Mouse (Mus musculus): Measurements from ENCODE around the gene Olfr772. TPM values are rescaled to one million over a fixed set of nuclear protein-coding genes. Genes with fewer than 3 reads are reported as not detected.
"Not testable (repeated sequence)": the region's sequence is repeated elsewhere in the genome, so short reads cannot be mapped to it uniquely, and the experiment has no call there.

Gene Olfr772
- not detected in 2 replicates for polyA plus RNA-seq (2015; fragmentation: Nextera tagmentation; extraction: Ambion mirVana)

GRCm38 (mm10) chr10:129177821-129178220 lies at the start of gene Olfr772:
Olfr772 (minus strand) TSS chr10:129177921.
- H3K36me3 ChIP-seq; H3K4me1 ChIP-seq (replicated peaks); DNase-seq; H3K4me3 ChIP-seq (replicated peaks); H3K27ac ChIP-seq; H3K9me3 ChIP-seq (replicated peaks); H3K27me3 ChIP-seq; H3K4me2 ChIP-seq; ATAC-seq (ENCODE audit: low read depth); H3K9ac ChIP-seq: not testable (repeated sequence)
- 48% methylated on average over 3 of the region's 4 CpGs for WGBS (ENCODE audit: insufficient replicate concordance)

- not testable (repeated sequence) for H3K27ac ChIP-seq; H3K9ac ChIP-seq; ATAC-seq (ENCODE audit: low read depth); H3K9me3 ChIP-seq (replicated peaks); H3K36me3 ChIP-seq; H3K4me1 ChIP-seq (replicated peaks); H3K27me3 ChIP-seq; H3K4me2 ChIP-seq; DNase-seq; H3K4me3 ChIP-seq (replicated peaks)
These were observed 9.6 kb upstream of the Olfr772 start, which contains the start of gene Olfr773 for GRCm38 (mm10) chr10:129187319-129187718. Olfr773 (minus strand) TSS chr10:129187419.

GRCm38 (mm10) chr10:129164651-129165050 lies 13.1 kb downstream of the Olfr772 start, which contains the start of gene Olfr771:
Olfr771 (minus strand) TSS chr10:129164751.
- Histone ChIP-seq H3K27ac (no peak within 1 kb of the TSS), H3K4me1 (replicated peaks) (no peaks in the 10 kb centered on the region), H3K4me2 (no peak within 1 kb of the TSS), H3K9me3 (replicated peaks) (no peaks in the 10 kb centered on the region), H3K27me3 (no peaks in the 10 kb centered on the region), H3K9ac (no peak within 1 kb of the TSS), H3K4me3 (replicated peaks) (no peak within 1 kb of the TSS), H3K36me3 (no peaks in the 10 kb centered on the region)
- DNase-seq (no peak), ATAC-seq (ENCODE audit: low read depth) (no peak)
- WGBS (ENCODE audit: insufficient replicate concordance): 58% methylated on average over 1 of the region's 1 CpGs

GRCm38 (mm10) chr10:129138898-129139297 lies 38.8 kb downstream of the Olfr772 start, which contains the start of gene Olfr770:
Olfr770 (minus strand) TSS chr10:129138998.
- Histone ChIP-seq H3K9me3 (replicated peaks) (no peaks in the 10 kb centered on the region), H3K27ac (no peak within 1 kb of the TSS), H3K4me3 (replicated peaks) (no peak within 1 kb of the TSS), H3K9ac (no peak within 1 kb of the TSS), H3K4me2 (no peak within 1 kb of the TSS), H3K4me1 (replicated peaks) (no peaks in the 10 kb centered on the region), H3K27me3 (no peaks in the 10 kb centered on the region), H3K36me3 (no peaks in the 10 kb centered on the region)
- DNase-seq (no peak), ATAC-seq (ENCODE audit: low read depth) (no peak)
- 68% methylated on average over 2 of the region's 2 CpGs for WGBS (ENCODE audit: insufficient replicate concordance)

Other genes starting within 250 kb of the Olfr772 start
- 0.12 and 0.41 TPM in 2 replicates for gene Itga7, start 244.1 kb downstream of the Olfr772 start, polyA plus RNA-seq (2015; fragmentation: Nextera tagmentation; extraction: Ambion mirVana)
- gene Mettl7b, start 216.9 kb downstream of the Olfr772 start, polyA plus RNA-seq (2015; fragmentation: Nextera tagmentation; extraction: Ambion mirVana): not detected in 2 replicates
- gene Olfr9, start 188.5 kb downstream of the Olfr772 start, polyA plus RNA-seq (2015; fragmentation: Nextera tagmentation; extraction: Ambion mirVana): not detected in 2 replicates
- gene Olfr763, start 167.1 kb downstream of the Olfr772 start, polyA plus RNA-seq (2015; fragmentation: Nextera tagmentation; extraction: Ambion mirVana): not detected in 2 replicates
- not detected in 2 replicates for gene Olfr764-ps1, start 138.0 kb downstream of the Olfr772 start, polyA plus RNA-seq (2015; fragmentation: Nextera tagmentation; extraction: Ambion mirVana)
- gene Olfr765, start 127.9 kb downstream of the Olfr772 start, polyA plus RNA-seq (2015; fragmentation: Nextera tagmentation; extraction: Ambion mirVana): not detected in 2 replicates
- gene Olfr766-ps1, start 108.9 kb downstream of the Olfr772 start, polyA plus RNA-seq (2015; fragmentation: Nextera tagmentation; extraction: Ambion mirVana): not detected in 2 replicates
- not detected in 2 replicates for gene Olfr767, start 95.0 kb downstream of the Olfr772 start, polyA plus RNA-seq (2015; fragmentation: Nextera tagmentation; extraction: Ambion mirVana)
- not detected in 2 replicates for gene Olfr768, start 78.5 kb downstream of the Olfr772 start, polyA plus RNA-seq (2015; fragmentation: Nextera tagmentation; extraction: Ambion mirVana)
- gene Olfr769, start 60.1 kb downstream of the Olfr772 start, polyA plus RNA-seq (2015; fragmentation: Nextera tagmentation; extraction: Ambion mirVana): not detected in 2 replicates
- not detected in 2 replicates for gene Olfr770, start 38.9 kb downstream of the Olfr772 start, polyA plus RNA-seq (2015; fragmentation: Nextera tagmentation; extraction: Ambion mirVana)
- gene Olfr771, start 13.2 kb downstream of the Olfr772 start, polyA plus RNA-seq (2015; fragmentation: Nextera tagmentation; extraction: Ambion mirVana): not detected in 2 replicates
- not detected in 2 replicates for gene Olfr773, start 9.5 kb upstream of the Olfr772 start, polyA plus RNA-seq (2015; fragmentation: Nextera tagmentation; extraction: Ambion mirVana)
- not detected in 2 replicates for gene Olfr774, start 58.3 kb upstream of the Olfr772 start, polyA plus RNA-seq (2015; fragmentation: Nextera tagmentation; extraction: Ambion mirVana)
- not detected in 2 replicates for gene Olfr775, start 70.5 kb upstream of the Olfr772 start, polyA plus RNA-seq (2015; fragmentation: Nextera tagmentation; extraction: Ambion mirVana)
- gene Olfr776, start 81.2 kb upstream of the Olfr772 start, polyA plus RNA-seq (2015; fragmentation: Nextera tagmentation; extraction: Ambion mirVana): not detected in 2 replicates
- gene Olfr777, start 93.6 kb upstream of the Olfr772 start, polyA plus RNA-seq (2015; fragmentation: Nextera tagmentation; extraction: Ambion mirVana): not detected in 2 replicates
- gene Olfr780, start 140.2 kb upstream of the Olfr772 start, polyA plus RNA-seq (2015; fragmentation: Nextera tagmentation; extraction: Ambion mirVana): not detected in 2 replicates
- gene Olfr781, start 150.9 kb upstream of the Olfr772 start, polyA plus RNA-seq (2015; fragmentation: Nextera tagmentation; extraction: Ambion mirVana): not detected in 2 replicates
- gene Olfr782, start 170.9 kb upstream of the Olfr772 start, polyA plus RNA-seq (2015; fragmentation: Nextera tagmentation; extraction: Ambion mirVana): not detected in 2 replicates
- 0.03 TPM in 1 of 2 replicates, not detected in the other for gene Olfr784, start 206.2 kb upstream of the Olfr772 start, polyA plus RNA-seq (2015; fragmentation: Nextera tagmentation; extraction: Ambion mirVana)
- not detected in 2 replicates for gene Olfr785, start 227.5 kb upstream of the Olfr772 start, polyA plus RNA-seq (2015; fragmentation: Nextera tagmentation; extraction: Ambion mirVana)
- not detected in 2 replicates for gene Olfr786, start 249.4 kb upstream of the Olfr772 start, polyA plus RNA-seq (2015; fragmentation: Nextera tagmentation; extraction: Ambion mirVana)